Comparison of ENCODE assay signal across 9 mouse cellular contexts in genomic region chr2:79056138-79056537, GRCm38 (mm10).
A peak's percentile ranks its signal among the peaks of the same experiment; 100 is the strongest.
DNase-seq lines count a peak whose midpoint lies in the region; ATAC-seq lines count a peak whose summit lies in the region.
"Had no signal": no experiment of that assay in that cellular context is flagged by ENCODE, and none has a peak within 500 bp of the region (broad histone marks: within the 10 kb centered on the region; RNA-seq: fewer than 3 reads in every experiment).

No protein-coding gene starts in this region.

- DNase-seq in lung, adult 18-20 months, result peak; percentile 28 to 32
- DNase-seq in lung, postnatal 14 days, result no peak
- DNase-seq in skeletal muscle tissue, adult 2 months (ENCODE audit: low read depth, low spot score), result peak; percentile 27
- DNase-seq in urinary bladder, adult 2 months (ENCODE audit: low spot score), result no peak
- DNase-seq in kidney, adult 11 months, result no peak
- DNase-seq in right cerebral cortex, adult 18-20 months, result no peak
- DNase-seq: heart, postnatal 4 days; kidney, postnatal 10 days had no signal

- peak; percentile 85 for ATAC-seq in common myeloid progenitor, adult 5-6 weeks (replicated peaks; ENCODE audit: low read depth, poor library complexity, severe bottlenecking)

Comparison
In these comparisons a context has a peak if more than half of its experiments do, and no peak if none do; other contexts are left out.
1. DNase-seq: peak in lung, adult 18-20 months (2 of 2) and skeletal muscle tissue, adult 2 months (single experiment); none in lung, postnatal 14 days (single experiment), urinary bladder, adult 2 months (single experiment), kidney, adult 11 months (single experiment) and right cerebral cortex, adult 18-20 months (single experiment).